Mouse (Mus musculus): Measurements from ENCODE around the gene C1qtnf6. TPM values are rescaled to one million over a fixed set of nuclear protein-coding genes. Genes with fewer than 3 reads are reported as not detected.
A peak's percentile ranks its signal among the peaks of the same experiment; 100 is the strongest.

The C1qtnf6 gene
- polyA plus RNA-seq, 1 experiment, result 3.1 TPM

DNA sequence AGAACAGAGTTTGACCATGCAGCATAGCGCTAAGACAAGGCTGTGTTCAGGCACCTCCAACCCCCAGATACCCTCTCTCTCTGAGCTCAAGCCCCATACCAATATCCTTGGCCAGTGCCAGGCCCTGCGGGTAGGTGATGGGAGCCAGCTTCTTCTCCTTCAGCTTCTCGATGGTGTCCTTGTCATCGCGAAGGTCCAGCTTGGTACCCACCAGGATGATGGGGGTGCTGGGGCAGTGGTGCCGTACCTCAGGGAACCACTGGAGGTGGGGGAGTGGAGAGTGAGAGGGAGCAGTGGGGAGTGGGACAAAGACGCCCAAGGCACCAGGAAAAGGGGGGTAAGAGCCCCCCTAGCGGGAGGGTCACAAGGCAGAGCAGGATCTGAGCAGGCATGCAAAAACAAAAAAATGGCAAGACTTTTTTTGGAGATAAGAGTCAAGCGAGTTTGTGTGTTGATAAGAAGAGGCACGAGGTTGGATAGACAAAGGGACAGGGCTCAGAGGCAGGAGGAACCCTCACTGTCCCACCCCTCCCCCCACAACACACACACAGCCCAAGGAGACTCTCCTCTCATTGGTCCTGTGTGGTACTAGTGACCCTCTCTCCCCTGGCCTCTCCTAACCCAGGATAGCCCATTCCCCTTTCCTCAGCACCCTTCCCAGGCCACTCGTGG is 33.7 kb upstream of the C1qtnf6 start:
- TF ChIP-seq POLR2A (IDR thresholded peaks at IDR 0.05; ENCODE audit: borderline replicate concordance, insufficient read depth, low read length) (no peak), CTCF (IDR thresholded peaks at IDR 0.05; ENCODE audit: borderline replicate concordance, insufficient read depth, low read depth, low read length) (no peak)
- Histone ChIP-seq H3K4me1 (ENCODE audit: control insufficient read depth, insufficient read depth, low read length) (no peaks in the 10 kb centered on the region), H3K27ac (ENCODE audit: insufficient read depth, low read length) (no peak overlapping the region), H3K4me3 (replicated peaks; ENCODE audit: insufficient read depth, low read depth, low read length) (no peak overlapping the region), H3K27me3 (ENCODE audit: control insufficient read depth, insufficient read depth, low read length) (no peaks in the 10 kb centered on the region)
- 78% methylated on average over 11 of the region's 11 CpGs for WGBS
- no peak for DNase-seq

DNA sequence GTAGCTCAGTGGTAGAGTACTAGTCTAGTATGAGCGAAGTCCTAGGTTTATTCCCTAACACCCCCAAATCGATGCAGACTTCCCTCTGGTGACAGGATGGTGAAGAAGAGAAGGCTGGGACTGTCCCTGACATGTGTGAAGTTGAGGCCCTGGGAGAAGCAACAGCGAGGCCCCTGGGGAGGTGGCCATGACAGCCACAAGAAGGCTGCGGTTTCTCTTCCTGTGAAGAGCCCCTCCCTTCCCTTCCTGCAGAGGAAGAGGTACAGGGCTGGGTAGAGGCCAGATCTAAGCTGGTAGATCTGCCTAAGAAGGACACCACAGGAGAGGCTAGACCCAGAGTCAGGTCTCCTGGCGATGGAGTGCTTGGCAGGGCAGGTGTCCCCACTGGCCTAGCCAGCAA is 32.7 kb upstream of the C1qtnf6 start:
- Histone ChIP-seq H3K4me3 (replicated peaks; ENCODE audit: insufficient read depth, low read depth, low read length) (no peak overlapping the region), H3K4me1 (ENCODE audit: control insufficient read depth, insufficient read depth, low read length) (no peaks in the 10 kb centered on the region), H3K27me3 (ENCODE audit: control insufficient read depth, insufficient read depth, low read length) (no peaks in the 10 kb centered on the region), H3K27ac (ENCODE audit: insufficient read depth, low read length) (no peak overlapping the region)
- no peak for TF ChIP-seq CTCF (IDR thresholded peaks at IDR 0.05; ENCODE audit: borderline replicate concordance, insufficient read depth, low read depth, low read length)
- TF ChIP-seq POLR2A (IDR thresholded peaks at IDR 0.05; ENCODE audit: borderline replicate concordance, insufficient read depth, low read length), result no peak
- WGBS, result 73% methylated on average over 5 of the region's 5 CpGs
- no peak for DNase-seq

DNA sequence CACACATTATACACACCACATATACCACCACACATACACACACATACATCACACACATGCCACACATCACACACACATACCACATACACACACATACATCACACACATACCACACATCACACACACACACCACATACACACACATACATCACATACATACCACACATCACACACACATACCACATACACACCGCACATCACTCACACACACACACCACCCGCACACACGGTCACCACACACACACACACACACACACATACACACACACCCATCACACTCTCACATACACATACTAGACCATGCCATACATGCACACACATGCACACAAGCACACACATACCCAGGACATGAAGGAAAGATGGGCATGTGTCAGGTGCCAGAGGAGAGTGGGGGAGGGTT is 32.1 kb upstream of the C1qtnf6 start:
- 98% methylated on average over 3 of the region's 3 CpGs for WGBS
- Histone ChIP-seq H3K4me1 (ENCODE audit: control insufficient read depth, insufficient read depth, low read length) (no peaks in the 10 kb centered on the region), H3K4me3 (replicated peaks; ENCODE audit: insufficient read depth, low read depth, low read length) (no peak overlapping the region), H3K27me3 (ENCODE audit: control insufficient read depth, insufficient read depth, low read length) (no peaks in the 10 kb centered on the region), H3K27ac (ENCODE audit: insufficient read depth, low read length) (no peak overlapping the region)
- no peak for TF ChIP-seq POLR2A (IDR thresholded peaks at IDR 0.05; ENCODE audit: borderline replicate concordance, insufficient read depth, low read length)
- no peak for TF ChIP-seq CTCF (IDR thresholded peaks at IDR 0.05; ENCODE audit: borderline replicate concordance, insufficient read depth, low read depth, low read length)
- DNase-seq, result no peak

DNA sequence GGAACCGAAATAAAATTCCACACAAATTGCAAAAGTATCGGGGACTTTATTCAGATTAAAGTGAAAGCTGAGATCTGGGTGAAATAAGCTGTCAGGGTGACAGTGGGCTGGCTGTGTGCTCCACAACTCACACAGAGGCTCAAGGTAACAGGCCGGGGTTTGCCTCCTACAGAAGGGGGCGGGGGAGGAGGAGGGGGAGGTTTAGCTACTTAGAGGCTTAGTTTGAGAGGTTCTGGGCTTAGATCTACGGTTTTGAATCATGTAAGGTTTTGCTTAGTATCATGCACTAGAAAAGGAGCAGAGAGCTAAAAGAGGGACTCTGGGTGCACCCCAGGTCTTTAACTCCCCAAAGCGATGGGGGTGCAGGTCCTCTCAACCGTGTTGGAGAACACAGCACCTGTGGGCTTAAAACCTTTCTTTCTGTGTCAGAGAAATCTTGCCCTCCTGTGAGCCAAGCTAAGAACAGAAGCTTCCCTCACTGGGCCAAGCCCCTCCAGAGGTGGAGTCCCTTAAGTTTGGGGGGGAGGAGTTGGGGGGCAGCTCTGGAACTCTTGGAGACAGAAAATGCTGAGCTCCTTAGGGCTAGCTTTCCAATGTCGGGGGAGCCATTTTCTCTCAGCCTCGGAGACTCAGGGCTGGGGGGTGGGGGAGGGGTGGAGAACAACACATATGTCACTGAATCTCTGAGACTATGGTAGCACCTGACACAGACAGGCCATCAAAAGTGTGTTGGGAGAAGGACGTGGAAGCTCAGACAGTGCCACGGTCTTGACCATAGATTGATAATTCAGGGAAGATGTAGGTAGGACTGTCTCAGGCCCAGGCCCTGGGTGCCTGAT is 28.1 kb upstream of the C1qtnf6 start:
- H3K27ac ChIP-seq (ENCODE audit: insufficient read depth, low read length), result no peak overlapping the region
- no peak for DNase-seq
- H3K4me1 ChIP-seq (ENCODE audit: control insufficient read depth, insufficient read depth, low read length), result no peaks in the 10 kb centered on the region
- WGBS, result 73% methylated on average over 11 of the region's 11 CpGs
- no peaks in the 10 kb centered on the region for H3K27me3 ChIP-seq (ENCODE audit: control insufficient read depth, insufficient read depth, low read length)
- H3K4me3 ChIP-seq (replicated peaks; ENCODE audit: insufficient read depth, low read depth, low read length), result no peak overlapping the region
- TF ChIP-seq CTCF (IDR thresholded peaks at IDR 0.05; ENCODE audit: borderline replicate concordance, insufficient read depth, low read depth, low read length) (no peak), POLR2A (IDR thresholded peaks at IDR 0.05; ENCODE audit: borderline replicate concordance, insufficient read depth, low read length) (no peak)

DNA sequence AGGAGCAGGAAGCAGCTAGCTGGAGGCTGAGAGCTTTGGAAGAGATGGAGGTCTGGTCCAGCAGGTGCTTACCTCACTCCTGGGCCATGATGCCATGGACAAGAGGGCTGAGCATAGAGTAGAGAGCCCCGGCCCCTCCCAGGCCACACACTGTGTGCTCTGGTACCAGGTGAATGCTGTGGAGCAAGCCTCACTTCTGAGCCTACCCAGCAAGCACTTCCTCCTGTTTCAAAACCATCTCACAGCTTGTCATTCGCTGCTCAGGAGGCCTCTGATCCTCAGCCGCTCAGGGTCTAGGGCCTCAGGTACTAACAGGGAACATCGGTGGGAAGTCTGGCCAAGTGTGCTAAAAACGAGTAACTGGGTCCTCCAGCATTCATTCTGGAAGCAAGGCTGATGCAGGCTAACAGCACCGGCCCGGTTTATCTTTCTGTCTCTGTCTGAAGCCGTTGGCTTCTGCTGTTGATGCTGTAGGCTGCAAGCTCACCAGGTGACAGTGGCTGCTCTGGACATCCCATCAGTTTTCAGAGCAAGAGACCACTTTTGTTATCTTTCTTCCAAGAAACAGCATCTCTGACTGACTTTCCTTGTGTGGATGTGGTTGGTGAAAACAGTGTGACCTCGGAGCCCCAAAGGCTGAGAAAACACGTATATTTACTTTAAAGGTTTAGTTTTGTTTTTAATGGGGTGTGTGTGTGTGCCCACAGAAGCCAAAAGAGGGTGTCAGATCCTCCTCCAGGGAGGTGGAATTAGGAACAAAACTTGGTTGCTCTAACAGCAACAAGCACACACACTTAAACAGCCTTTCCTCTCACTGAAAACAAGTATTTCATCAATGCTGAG is 26.7 kb upstream of the C1qtnf6 start:
- DNase-seq, result no peak
- no peak for TF ChIP-seq POLR2A (IDR thresholded peaks at IDR 0.05; ENCODE audit: borderline replicate concordance, insufficient read depth, low read length)
- no peak for TF ChIP-seq CTCF (IDR thresholded peaks at IDR 0.05; ENCODE audit: borderline replicate concordance, insufficient read depth, low read depth, low read length)
- Histone ChIP-seq H3K4me1 (ENCODE audit: control insufficient read depth, insufficient read depth, low read length) (no peaks in the 10 kb centered on the region), H3K27me3 (ENCODE audit: control insufficient read depth, insufficient read depth, low read length) (no peaks in the 10 kb centered on the region), H3K4me3 (replicated peaks; ENCODE audit: insufficient read depth, low read depth, low read length) (no peak overlapping the region), H3K27ac (ENCODE audit: insufficient read depth, low read length) (no peak overlapping the region)
- 81% methylated on average over 10 of the region's 10 CpGs for WGBS

DNA sequence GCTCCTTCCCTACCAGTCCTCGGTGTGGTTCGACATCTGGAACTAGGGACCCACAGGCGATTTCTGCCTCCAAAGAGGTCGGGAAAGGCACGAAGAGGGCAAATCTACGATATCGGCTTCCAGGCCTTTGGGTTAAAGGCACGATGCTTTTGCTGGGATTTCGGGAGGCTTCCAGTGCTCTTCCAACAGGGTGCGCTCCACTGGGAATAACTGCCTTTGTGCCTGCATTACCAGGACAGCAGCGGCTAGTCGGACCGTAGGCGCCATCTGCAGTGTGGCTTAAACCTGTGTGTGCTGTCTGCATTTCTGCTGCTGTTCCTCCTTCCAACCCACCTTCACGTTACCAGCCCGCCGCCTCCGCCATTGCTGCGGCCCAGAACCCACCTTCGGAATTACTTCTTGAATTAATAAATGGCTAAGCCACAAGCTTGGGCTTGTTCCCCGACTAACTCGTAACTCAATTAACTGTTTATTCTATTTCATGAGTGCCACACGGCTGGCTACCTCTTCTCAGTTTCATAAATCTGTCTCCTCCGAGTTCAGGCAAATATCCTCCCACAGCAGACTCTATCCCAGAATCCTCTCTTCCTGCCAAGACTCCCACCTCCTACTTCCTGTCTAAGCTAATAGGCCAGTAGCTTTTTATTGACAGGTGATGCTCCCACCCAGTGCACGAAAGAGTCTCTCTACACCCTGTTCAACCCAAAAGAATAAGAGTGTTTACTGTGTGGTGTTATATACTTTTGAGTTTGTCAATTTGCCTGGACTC is 23.5 kb upstream of the C1qtnf6 start:
- Histone ChIP-seq H3K4me1 (ENCODE audit: control insufficient read depth, insufficient read depth, low read length) (no peaks in the 10 kb centered on the region), H3K27me3 (ENCODE audit: control insufficient read depth, insufficient read depth, low read length) (no peaks in the 10 kb centered on the region), H3K27ac (ENCODE audit: insufficient read depth, low read length) (no peak overlapping the region), H3K4me3 (replicated peaks; ENCODE audit: insufficient read depth, low read depth, low read length) (no peak overlapping the region)
- TF ChIP-seq POLR2A (IDR thresholded peaks at IDR 0.05; ENCODE audit: borderline replicate concordance, insufficient read depth, low read length) (no peak), CTCF (IDR thresholded peaks at IDR 0.05; ENCODE audit: borderline replicate concordance, insufficient read depth, low read depth, low read length) (peak; percentile 23; the same call in 1 of the 2 replicates)
- 74% methylated on average over 25 of the region's 25 CpGs for WGBS
- no peak for DNase-seq

DNA sequence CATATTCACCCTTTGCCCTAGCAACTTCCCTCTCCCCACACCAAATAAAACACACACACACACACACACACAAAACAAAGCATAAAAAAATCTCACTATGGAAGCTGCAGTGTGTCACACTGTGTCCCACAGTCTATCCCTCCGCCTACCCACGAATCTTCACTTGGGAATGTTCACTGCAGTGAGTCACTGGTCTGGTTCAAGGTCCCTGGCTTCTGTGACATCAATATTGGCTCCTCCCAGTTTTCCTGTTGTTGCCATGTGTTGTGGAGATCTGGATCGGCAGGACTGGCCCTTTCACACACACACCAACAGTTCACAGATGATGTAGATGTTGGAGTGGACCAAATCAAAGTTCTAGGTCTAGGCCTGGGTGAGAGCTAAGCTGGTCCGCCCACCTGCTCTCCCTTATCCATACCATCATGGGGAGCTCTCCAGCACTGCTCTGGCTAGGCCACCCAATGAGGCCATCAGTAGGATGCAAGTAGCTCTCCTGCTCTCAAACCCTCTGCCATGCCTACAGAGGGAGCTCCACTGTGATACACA is 18.0 kb upstream of the C1qtnf6 start:
- Histone ChIP-seq H3K4me3 (replicated peaks; ENCODE audit: insufficient read depth, low read depth, low read length) (no peak overlapping the region), H3K27ac (ENCODE audit: insufficient read depth, low read length) (no peak overlapping the region), H3K4me1 (ENCODE audit: control insufficient read depth, insufficient read depth, low read length) (peaks cover 10% of the 10 kb centered on the region; the same call in 1 of the 2 replicates), H3K27me3 (ENCODE audit: control insufficient read depth, insufficient read depth, low read length) (no peaks in the 10 kb centered on the region)
- no peak for TF ChIP-seq CTCF (IDR thresholded peaks at IDR 0.05; ENCODE audit: borderline replicate concordance, insufficient read depth, low read depth, low read length)
- TF ChIP-seq POLR2A (IDR thresholded peaks at IDR 0.05; ENCODE audit: borderline replicate concordance, insufficient read depth, low read length), result no peak
- no peak for DNase-seq
- WGBS, result 77% methylated on average over 4 of the region's 4 CpGs

All from cerebellum, adult 2 months (tissue).